Mouse (Mus musculus) intestine, postnatal 0 days (tissue): ENCODE measurements around the gene Rasl12. TPM values are rescaled to one million over a fixed set of nuclear protein-coding genes. Genes with fewer than 3 reads are reported as not detected.

Source experiments
- ATAC-seq: fragments of 200-750 bp; cut with Nextera tagmentation; 2 replicates; pipeline ENCODE4 v1.8.0; 2017; ENCODE audit warnings: mild to moderate bottlenecking, moderate TSS enrichment, moderate library complexity
- H3K27ac ChIP-seq: fragments of 300-500 bp; sonication (generic); 2 replicates; pipeline ENCODE4 v1.5.1; 2014; ENCODE audit warnings: mild to moderate bottlenecking, low read depth, low read length, moderate library complexity
- H3K27me3 ChIP-seq: fragments of 300-500 bp; sonication (generic); replicated peaks from 2 replicates; pipeline ENCODE4 v1.6.1; 2014; ENCODE audit warnings: low read length, mixed read lengths; ENCODE audit not compliant: control insufficient read depth, insufficient read depth
- H3K36me3 ChIP-seq: fragments of 300-500 bp; sonication (generic); 2 replicates; pipeline ENCODE4 v1.6.1; 2014; ENCODE audit warnings: mild to moderate bottlenecking, moderate library complexity; ENCODE audit not compliant: control insufficient read depth, insufficient read depth
- H3K4me1 ChIP-seq: fragments of 300-500 bp; sonication (generic); replicated peaks from 2 replicates; pipeline ENCODE4 v1.6.1; 2014; ENCODE audit warnings: antibody characterized with exemption, low read length, mixed read lengths; ENCODE audit not compliant: control insufficient read depth, insufficient read depth
- H3K4me2 ChIP-seq: fragments of 300-500 bp; sonication (generic); replicated peaks from 2 replicates; pipeline ENCODE4 v1.6.1; 2014; ENCODE audit warnings: low read depth, mild to moderate bottlenecking, moderate library complexity
- H3K4me3 ChIP-seq: fragments of 300-500 bp; sonication (generic); 2 replicates; pipeline ENCODE4 v1.5.1; 2014; ENCODE audit warnings: low read depth, low read length
- H3K9ac ChIP-seq: fragments of 300-500 bp; sonication (generic); 2 replicates; pipeline ENCODE4 v1.6.1; 2014; ENCODE audit warnings: mild to moderate bottlenecking, low read depth, low read length
- H3K9me3 ChIP-seq: fragments of 300-500 bp; sonication (generic); 2 replicates; pipeline ENCODE4 v1.6.1; 2016; ENCODE audit warnings: mixed run types; ENCODE audit not compliant: control insufficient read depth
- CTCF ChIP-seq: sonication (generic); IDR thresholded peaks from 2 replicates; pipeline ENCODE4 v1.5.1; 2016; ENCODE audit warnings: low read depth, mild to moderate bottlenecking, control low read depth, antibody characterized with exemption, moderate library complexity
- WGBS: fragments of 180-500 bp; shearing (Covaris S2); extraction: QIAGEN DNeasy Blood & Tissue Kit; methylation state at CpG from one replicate; pipeline ENCODE4 v1.1.7; 2014; 5-methylcytosine and 5-hydroxymethylcytosine counted together
- polyA plus RNA-seq: library from polyadenylated mRNA; unstranded; fragments of >200 nt; fragmentation: Nextera tagmentation; extraction: Ambion mirVana; gene quantifications from 2 replicates; pipeline ENCODE4 v1.2.1, GENCODE M21; 2015

The Rasl12 gene
- polyA plus RNA-seq, 1 experiment from 2014 or later: 5.4 TPM

DNA sequence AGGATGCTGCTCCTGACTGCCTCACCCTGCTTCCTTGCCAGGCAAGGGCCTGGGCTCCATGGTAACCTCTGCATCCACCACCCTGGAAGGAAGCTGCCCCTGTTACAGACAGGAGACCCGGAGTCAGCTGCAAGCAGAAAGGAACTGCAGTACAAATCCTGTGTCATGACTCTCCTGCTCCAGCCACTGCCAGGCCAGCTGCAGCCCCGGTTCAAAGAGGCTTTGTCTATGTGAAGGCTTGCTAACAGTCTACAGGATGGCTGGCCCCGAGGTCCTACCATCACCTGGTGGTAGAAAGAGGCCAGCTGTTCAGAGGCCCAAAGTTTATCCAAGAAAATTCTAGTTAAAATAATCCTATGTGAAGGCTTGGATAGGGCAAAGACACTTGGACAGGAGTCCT is 13.0 kb downstream of the Rasl12 start:
- H3K36me3 ChIP-seq: peaks cover 21% of the 10 kb centered on the region; the same call in 1 of the 2 replicates
- H3K27ac ChIP-seq: peak overlapping the region; percentile 50; the same call in 1 of the 2 replicates
- WGBS: 48% methylated on average over 3 of the region's 3 CpGs
- 0 out of 2 replicates have a peak, but pooled peaks cover 4% of the 10 kb centered on the region for H3K4me1 ChIP-seq
- H3K4me2 ChIP-seq: no peak overlapping the region
- no peak for TF ChIP-seq CTCF
- no peak overlapping the region for H3K9ac ChIP-seq
- no peaks in the 10 kb centered on the region for H3K9me3 ChIP-seq
- H3K27me3 ChIP-seq: no peaks in the 10 kb centered on the region
- ATAC-seq: no peak
- H3K4me3 ChIP-seq: no peak overlapping the region

- 54% methylated on average over 3 of the region's 3 CpGs for WGBS
- Histone ChIP-seq H3K4me3 (no peak overlapping the region), H3K27ac (no peak overlapping the region), H3K9ac (no peak overlapping the region), H3K9me3 (no peaks in the 10 kb centered on the region), H3K4me2 (no peak overlapping the region; the same call in 1 of the 2 replicates), H3K27me3 (no peaks in the 10 kb centered on the region), H3K36me3 (peaks cover 4% of the 10 kb centered on the region; the same call in 1 of the 2 replicates), H3K4me1 (no peaks in the 10 kb centered on the region)
- peak; percentile 36 for TF ChIP-seq CTCF
- no peak for ATAC-seq
Measured at GRCm38 (mm10) chr9:65417738-65418137, 19.4 kb downstream of the Rasl12 start.

- peak; percentile 51 for TF ChIP-seq CTCF
- Histone ChIP-seq H3K27me3 (no peaks in the 10 kb centered on the region), H3K4me1 (no peaks in the 10 kb centered on the region), H3K9me3 (no peaks in the 10 kb centered on the region), H3K27ac (no peak overlapping the region), H3K9ac (no peak overlapping the region), H3K4me3 (no peak overlapping the region), H3K36me3 (no peaks in the 10 kb centered on the region; the same call in 1 of the 2 replicates), H3K4me2 (peak overlapping the region; percentile 56)
- ATAC-seq: no peak
- 77% methylated on average over 3 of the region's 3 CpGs for WGBS
Measured at GRCm38 (mm10) chr9:65419633-65420032, 21.3 kb downstream of the Rasl12 start.

DNA sequence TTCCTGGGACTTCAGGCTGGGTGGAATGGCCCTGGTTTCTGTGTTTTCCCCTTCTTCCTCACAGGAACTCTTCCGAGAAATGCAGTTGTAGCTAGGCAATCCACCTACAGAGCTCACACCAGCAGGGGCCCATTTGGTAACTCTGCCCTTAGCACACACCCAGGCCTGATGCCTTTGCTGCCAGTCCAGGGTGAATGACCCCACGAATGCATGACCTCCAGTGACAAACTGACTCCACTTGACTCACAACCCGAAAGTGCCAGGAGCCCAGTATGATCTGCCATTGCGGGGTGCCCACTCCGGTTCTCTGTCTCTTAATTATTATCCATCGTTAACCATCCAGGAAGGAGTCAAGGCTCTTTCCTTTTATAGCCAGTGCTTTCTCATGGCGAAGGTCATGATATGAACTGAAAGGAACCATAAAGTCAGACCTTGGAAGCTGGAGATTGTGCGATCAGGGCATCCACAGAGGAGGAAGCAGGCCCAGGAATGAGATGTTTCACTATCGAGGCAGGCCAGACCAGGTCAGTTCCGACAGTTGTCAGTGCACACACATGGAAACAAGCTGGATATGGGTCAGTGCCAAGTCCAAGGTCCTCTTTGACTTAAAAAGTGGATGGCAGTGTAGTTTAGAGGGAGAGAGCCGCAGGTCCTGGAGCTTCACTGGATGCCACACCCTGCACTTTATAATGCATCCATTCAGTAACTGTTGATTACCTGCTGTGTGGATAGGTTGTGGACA is 24.6 kb downstream of the Rasl12 start, which contains the start of gene Slc51b:
Slc51b (minus strand) TSS at position 196 of the 742 bp plus-strand sequence.
- TF ChIP-seq CTCF: no peak
- Histone ChIP-seq H3K4me1 (no peaks in the 10 kb centered on the region), H3K9ac (peak within 1 kb of the TSS; percentile 45), H3K9me3 (no peaks in the 10 kb centered on the region), H3K4me2 (peak within 1 kb of the TSS; percentile 57), H3K27me3 (no peaks in the 10 kb centered on the region), H3K4me3 (peak within 1 kb of the TSS; percentile 40), H3K27ac (peak within 1 kb of the TSS; percentile 93), H3K36me3 (no peaks in the 10 kb centered on the region)
- WGBS: 41% methylated on average over 11 of the region's 11 CpGs
- peak; percentile 92 for ATAC-seq

DNA sequence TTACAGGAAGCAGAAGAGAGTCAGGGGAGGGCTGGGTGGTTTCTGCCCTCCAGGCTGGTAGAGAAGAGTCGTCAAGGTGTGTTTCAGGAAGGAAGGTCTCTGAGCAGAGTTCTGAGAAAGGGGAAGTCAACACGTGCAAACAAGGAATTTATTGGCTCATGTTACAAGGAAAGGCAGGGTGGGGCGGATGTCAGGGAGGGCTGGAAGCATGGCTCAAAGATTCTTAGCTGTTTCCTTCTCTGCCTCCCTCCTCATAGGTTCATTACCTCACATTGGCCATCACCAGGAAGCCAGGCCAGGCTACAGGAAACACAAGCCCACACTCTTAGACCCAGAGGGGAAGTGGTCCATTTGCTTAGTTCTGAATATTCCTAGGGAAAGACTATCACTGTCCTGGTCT is 26.1 kb downstream of the Rasl12 start:
- H3K36me3 ChIP-seq: no peaks in the 10 kb centered on the region
- 26% methylated on average over 3 of the region's 3 CpGs for WGBS
- peak overlapping the region; percentile 72 for H3K27ac ChIP-seq
- H3K4me2 ChIP-seq: no peak overlapping the region
- no peaks in the 10 kb centered on the region for H3K27me3 ChIP-seq
- no peak overlapping the region for H3K9ac ChIP-seq
- TF ChIP-seq CTCF: no peak
- no peaks in the 10 kb centered on the region for H3K4me1 ChIP-seq
- no peaks in the 10 kb centered on the region for H3K9me3 ChIP-seq
- ATAC-seq: peak; percentile 22
- H3K4me3 ChIP-seq: no peak overlapping the region

- no peaks in the 10 kb centered on the region for H3K9me3 ChIP-seq
- no peak overlapping the region for H3K9ac ChIP-seq
- ATAC-seq: peak; percentile 40
- H3K36me3 ChIP-seq: no peaks in the 10 kb centered on the region
- WGBS: 39% methylated on average over 2 of the region's 2 CpGs
- H3K4me1 ChIP-seq: no peaks in the 10 kb centered on the region
- H3K4me3 ChIP-seq: no peak overlapping the region
- H3K27ac ChIP-seq: peak overlapping the region; percentile 89
- no peak for TF ChIP-seq CTCF
- no peak overlapping the region for H3K4me2 ChIP-seq
- H3K27me3 ChIP-seq: no peaks in the 10 kb centered on the region
Measured at GRCm38 (mm10) chr9:65427511-65427910, 29.2 kb downstream of the Rasl12 start.
